Mouse (Mus musculus) bone marrow, adult 2 months (tissue): ENCODE results near the gene Gm28051. TPM values are rescaled to one million over a fixed set of nuclear protein-coding genes. Genes with fewer than 3 reads are reported as not detected.

ENCODE experiments used
- H3K27ac ChIP-seq: fragments of 200-500 bp; 2 replicates; pipeline ENCODE4 v1.5.1; 2012; ENCODE audit warnings: low read depth, mild to moderate bottlenecking, control low read depth, inconsistent platforms, low read length; ENCODE audit not compliant: control insufficient read depth, poor library complexity, insufficient read depth
- H3K4me1 ChIP-seq: fragments of 200-500 bp; 2 replicates; pipeline ENCODE4 v1.6.1; 2011; ENCODE audit warnings: low read length; ENCODE audit not compliant: control insufficient read depth, insufficient read depth
- H3K4me3 ChIP-seq: fragments of 200-500 bp; replicated peaks from 2 replicates; pipeline ENCODE3; 2011; ENCODE audit warnings: mild to moderate bottlenecking, low read depth, low read length, control low read depth; ENCODE audit not compliant: control insufficient read depth
- CTCF ChIP-seq: fragments of 200-500 bp; IDR thresholded peaks from 2 replicates; pipeline ENCODE4 v1.5.1; 2011; ENCODE audit warnings: low read length, control low read depth; ENCODE audit not compliant: control insufficient read depth, insufficient read depth
- POLR2A ChIP-seq: fragments of 200-500 bp; IDR thresholded peaks from 2 replicates; pipeline ENCODE4 v1.6.1; 2011; ENCODE audit warnings: low read depth, mild to moderate bottlenecking, control low read depth, low read length, borderline replicate concordance; ENCODE audit not compliant: control insufficient read depth
- WGBS: fragments of 180-500 bp; shearing (Covaris S2); methylation state at CpG from one replicate; pipeline ENCODE4 v1.1.7; 2018; 5-methylcytosine and 5-hydroxymethylcytosine counted together
- polyA plus RNA-seq: library from polyadenylated mRNA; stranded (reverse); fragments of >200 nt; gene quantifications from 2 replicates; pipeline ENCODE4 v1.2.4, GENCODE M21; 2011; ENCODE audit warnings: low replicate concordance; ENCODE audit not compliant: missing spikeins, insufficient read depth, insufficient read length

Gene Gm28051
- polyA plus RNA-seq, 1 experiment: not detected

- no peak for TF ChIP-seq CTCF
- TF ChIP-seq POLR2A: no peak; the same call in 1 of the 2 replicates
- Histone ChIP-seq H3K27ac (peak overlapping the region; percentile 3; the same call in 1 of the 2 replicates), H3K4me3 (no peak overlapping the region), H3K4me1 (peaks cover 5% of the 10 kb centered on the region; the same call in 1 of the 2 replicates)
- WGBS: 57% methylated on average over 20 of the region's 20 CpGs
These were observed 84.4 kb downstream of the Gm28051 start for GRCm38 (mm10) chr12:102672857-102673839.

GRCm38 (mm10) chr12:102672176-102672575 is 85.4 kb downstream of the Gm28051 start:
- WGBS: 10% methylated on average over 8 of the region's 8 CpGs
- H3K27ac ChIP-seq: no peak overlapping the region
- TF ChIP-seq CTCF: no peak
- no peak for TF ChIP-seq POLR2A
- peaks cover 5% of the 10 kb centered on the region; the same call in 1 of the 2 replicates for H3K4me1 ChIP-seq
- no peak overlapping the region for H3K4me3 ChIP-seq

- Histone ChIP-seq H3K4me1 (peaks cover 5% of the 10 kb centered on the region; the same call in 1 of the 2 replicates), H3K27ac (no peak overlapping the region), H3K4me3 (no peak overlapping the region)
- 70% methylated on average over 8 of the region's 8 CpGs for WGBS
- TF ChIP-seq POLR2A: no peak
- TF ChIP-seq CTCF: no peak
These were observed 86.7 kb downstream of the Gm28051 start for GRCm38 (mm10) chr12:102670848-102671247.

Other genes starting within 250 kb of the Gm28051 start
- gene Chga, start 202.8 kb downstream of the Gm28051 start, polyA plus RNA-seq: 1.3 TPM in 1 of 2 replicates, not detected in the other
- 9.9 and 15.8 TPM in 2 replicates for gene Itpk1, start 52.8 kb downstream of the Gm28051 start, polyA plus RNA-seq
- gene Moap1, start 14.1 kb downstream of the Gm28051 start, polyA plus RNA-seq: not detected in 2 replicates
- gene Tmem251, start 14.0 kb downstream of the Gm28051 start, polyA plus RNA-seq: 3.5 and 7.1 TPM in 2 replicates
- 7.2 and 11.1 TPM in 2 replicates for gene Gon7, start within 50 bp of the Gm28051 start, polyA plus RNA-seq
- 10.9 and 14.4 TPM in 2 replicates for gene Ubr7, start 202 bp upstream of the Gm28051 start, polyA plus RNA-seq
- 6.1 and 7.3 TPM in 2 replicates for gene Gm20604, start 907 bp upstream of the Gm28051 start, polyA plus RNA-seq
- 6.8 and 8.0 TPM in 2 replicates for gene Btbd7, start 120.7 kb upstream of the Gm28051 start, polyA plus RNA-seq
- gene Cox8c, start 141.6 kb upstream of the Gm28051 start, polyA plus RNA-seq: not detected in 2 replicates
- 0.38 and 0.57 TPM in 2 replicates for gene Unc79, start 191.1 kb upstream of the Gm28051 start, polyA plus RNA-seq